In genomic region chr1:86424336-86424735, GRCm38 (mm10) we compare ENCODE assay signal across 22 mouse cellular contexts. TPM values are rescaled to one million over a fixed set of nuclear protein-coding genes. Genes with fewer than 3 reads are reported as not detected.
DNase-seq lines count a peak whose midpoint lies in the region; ATAC-seq and TF ChIP-seq lines count a peak whose summit lies in the region.
"Had no signal": no experiment of that assay in that cellular context is flagged by ENCODE, and none has a peak within 500 bp of the region (broad histone marks: within the 10 kb centered on the region; RNA-seq: fewer than 3 reads in every experiment).

No protein-coding gene starts in this region.

- H3K36me3 ChIP-seq in forebrain, embryonic 13.5 days (ENCODE audit: poor library complexity, severe bottlenecking), result no peaks in the 10 kb centered on the region
- H3K36me3 ChIP-seq in forebrain, postnatal 0 days (ENCODE audit: insufficient read depth), result no peaks in the 10 kb centered on the region
- H3K36me3 ChIP-seq in thymus, adult 2 months (ENCODE audit: control insufficient read depth, insufficient read depth, low read length), result no peaks in the 10 kb centered on the region
- no peaks in the 10 kb centered on the region for H3K36me3 ChIP-seq in midbrain, postnatal 0 days (ENCODE audit: insufficient read depth, low read length)
- H3K36me3 ChIP-seq: embryonic facial prominence, embryonic 13.5 days; limb, embryonic 12.5 days had no signal

- H3K27me3 ChIP-seq in forebrain, embryonic 13.5 days, result no peaks in the 10 kb centered on the region
- no peaks in the 10 kb centered on the region for H3K27me3 ChIP-seq in forebrain, postnatal 0 days (ENCODE audit: insufficient read depth, low read length)
- H3K27me3 ChIP-seq in thymus, adult 2 months (ENCODE audit: control insufficient read depth, insufficient read depth, low read length), result no peaks in the 10 kb centered on the region
- no peaks in the 10 kb centered on the region for H3K27me3 ChIP-seq in midbrain, postnatal 0 days (ENCODE audit: insufficient read depth, low read length)
- H3K27me3 ChIP-seq: embryonic facial prominence, embryonic 13.5 days; limb, embryonic 12.5 days had no signal

- ATAC-seq in forebrain, embryonic 13.5 days, result no peak
- ATAC-seq in forebrain, postnatal 0 days, result no peak
- 0 out of 2 replicates have a peak, but pooled peaks have one; percentile 8 for ATAC-seq in midbrain, postnatal 0 days (ENCODE audit: low FRiP score)

- peaks cover 22% of the 10 kb centered on the region for H3K4me1 ChIP-seq in forebrain, embryonic 13.5 days
- peaks cover 6% of the 10 kb centered on the region; the same call in 1 of the 2 replicates for H3K4me1 ChIP-seq in forebrain, postnatal 0 days (ENCODE audit: insufficient read depth)
- peaks cover 52% of the 10 kb centered on the region for H3K4me1 ChIP-seq in thymus, adult 2 months (replicated peaks; ENCODE audit: control insufficient read depth, insufficient read depth, low read length)
- H3K4me1 ChIP-seq in midbrain, postnatal 0 days (ENCODE audit: insufficient read depth, low read length), result peaks cover 3% of the 10 kb centered on the region; the same call in 1 of the 2 replicates

- no peak overlapping the region for H3K9ac ChIP-seq in forebrain, embryonic 13.5 days
- H3K9ac ChIP-seq in forebrain, postnatal 0 days, result no peak overlapping the region
- no peak overlapping the region for H3K9ac ChIP-seq in midbrain, postnatal 0 days (replicated peaks; ENCODE audit: low read length, poor library complexity, severe bottlenecking)
- H3K9ac ChIP-seq: embryonic facial prominence, embryonic 13.5 days; limb, embryonic 12.5 days; liver, embryonic 14.5 days had no signal

- DNase-seq in forebrain, postnatal 0 days, result no peak
- peak; percentile 59 for DNase-seq in thymus, adult 2 months
- no peak for DNase-seq in thymus, adult 18-20 months
- no peak for DNase-seq in midbrain, postnatal 0 days (ENCODE audit: low spot score)
- peak; percentile 59 for DNase-seq in thymus, postnatal 4 days
- DNase-seq in spleen, postnatal 4 days (ENCODE audit: low spot score in 2 of 2), result no peak
- no peak for DNase-seq in lung, postnatal 25 days (ENCODE audit: low spot score)
- DNase-seq: adrenal gland, postnatal 25 days; cerebellum, adult 8-10 months; gastrocnemius, adult 2 months; kidney, adult 18-20 months; kidney, postnatal 10 days had no signal

- TF ChIP-seq CTCF in forebrain, postnatal 0 days (IDR thresholded peaks at IDR 0.05; ENCODE audit: low read depth), result no peak
- TF ChIP-seq CTCF in thymus, adult 2 months (IDR thresholded peaks at IDR 0.05; ENCODE audit: borderline replicate concordance, control insufficient read depth, extremely low read depth, insufficient read depth, low read length, poor library complexity), result no peak
- TF ChIP-seq CTCF in midbrain, postnatal 0 days (IDR thresholded peaks at IDR 0.05), result no peak

- no peak overlapping the region for H3K4me2 ChIP-seq in forebrain, embryonic 13.5 days
- no peak overlapping the region for H3K4me2 ChIP-seq in forebrain, postnatal 0 days (ENCODE audit: low read depth)
- H3K4me2 ChIP-seq in midbrain, postnatal 0 days (ENCODE audit: low read depth, low read length, poor library complexity, severe bottlenecking), result no peak overlapping the region
- H3K4me2 ChIP-seq: embryonic facial prominence, embryonic 13.5 days; limb, embryonic 12.5 days had no signal

- H3K27ac ChIP-seq in forebrain, embryonic 13.5 days, result 0 out of 2 replicates have a peak overlapping the region, but pooled peaks have one; percentile 46
- H3K27ac ChIP-seq in forebrain, postnatal 0 days (ENCODE audit: low read depth, low read length), result no peak overlapping the region
- peak overlapping the region; percentile 99 for H3K27ac ChIP-seq in thymus, adult 2 months (ENCODE audit: control insufficient read depth, insufficient read depth, low read length)
- no peak overlapping the region for H3K27ac ChIP-seq in midbrain, postnatal 0 days (ENCODE audit: low read depth, low read length)
- H3K27ac ChIP-seq: gastrocnemius, adult 2 months; liver, embryonic 14.5 days had no signal

- TF ChIP-seq POLR2A in thymus, adult 2 months (IDR thresholded peaks at IDR 0.05; ENCODE audit: control insufficient read depth, extremely low read depth, insufficient read depth, low read length, poor library complexity), result no peak

- 69% methylated on average over 1 of the region's 1 CpGs for WGBS in forebrain, embryonic 13.5 days
- 64% methylated on average over 1 of the region's 1 CpGs for WGBS in forebrain, postnatal 0 days
- 43% methylated on average over 1 of the region's 1 CpGs for WGBS in thymus, adult 2 months
- 41% methylated on average over 1 of the region's 1 CpGs for WGBS in midbrain, postnatal 0 days

- no peaks in the 10 kb centered on the region for H3K9me3 ChIP-seq in forebrain, embryonic 13.5 days (replicated peaks)
- H3K9me3 ChIP-seq in forebrain, postnatal 0 days (ENCODE audit: low read length), result no peaks in the 10 kb centered on the region
- H3K9me3 ChIP-seq in midbrain, postnatal 0 days (ENCODE audit: low read length), result no peaks in the 10 kb centered on the region
- H3K9me3 ChIP-seq: embryonic facial prominence, embryonic 13.5 days; limb, embryonic 12.5 days had no signal

- H3K4me3 ChIP-seq in forebrain, embryonic 13.5 days, result no peak overlapping the region
- no peak overlapping the region for H3K4me3 ChIP-seq in forebrain, postnatal 0 days (ENCODE audit: low read depth, low read length)
- H3K4me3 ChIP-seq in thymus, adult 2 months (ENCODE audit: control insufficient read depth, insufficient read depth, low read length), result peak overlapping the region; percentile 15; the same call in 1 of the 2 replicates
- no peak overlapping the region for H3K4me3 ChIP-seq in midbrain, postnatal 0 days (ENCODE audit: low read depth, low read length)
- H3K4me3 ChIP-seq: embryonic facial prominence, embryonic 13.5 days; gastrocnemius, adult 2 months; limb, embryonic 12.5 days had no signal

RNA-seq across cellular contexts. Expression of gene Nmur1, which starts 1.7 kb away (rescaled TPM):
- 0.14 TPM in 1 of 2 replicates, not detected in the other for polyA plus RNA-seq in forebrain, embryonic 13.5 days (2015; fragmentation: Nextera tagmentation; extraction: Ambion mirVana)
- 0.15 and 0.33 TPM in 2 replicates for total RNA-seq in forebrain, postnatal 0 days (2014; rRNA removed)
- 0.17 and 0.19 TPM in 2 replicates for polyA plus RNA-seq in forebrain, postnatal 0 days (2015; fragmentation: Nextera tagmentation; extraction: Ambion mirVana)
- 0.44 and 0.64 TPM in 2 replicates for polyA plus RNA-seq in thymus, adult 2 months (2012; rRNA removed)
- total RNA-seq in midbrain, postnatal 0 days (2014; rRNA removed), result not detected in 2 replicates
- polyA plus RNA-seq in midbrain, postnatal 0 days (2015; fragmentation: Nextera tagmentation; extraction: Ambion mirVana), result 0.27 and 0.33 TPM in 2 replicates
- total RNA-seq: adrenal gland, postnatal 25 days; gastrocnemius, adult 2 months; hematopoietic stem cell, adult 5-6 weeks; layer of hippocampus, adult 8-10 months; megakaryocyte, adult 5-6 weeks had no signal
- polyA plus RNA-seq: embryonic facial prominence, embryonic 13.5 days; heart, embryonic 14.5 days; limb, embryonic 12.5 days; liver, embryonic 14.5 days had no signal

RNA-seq across cellular contexts. Expression of gene Tex44, which starts 1.8 kb away (rescaled TPM):
- not detected in 2 replicates for polyA plus RNA-seq in forebrain, embryonic 13.5 days (2015; fragmentation: Nextera tagmentation; extraction: Ambion mirVana)
- 0.29 TPM in 1 of 2 replicates, not detected in the other for total RNA-seq in forebrain, postnatal 0 days (2014; rRNA removed)
- polyA plus RNA-seq in forebrain, postnatal 0 days (2015; fragmentation: Nextera tagmentation; extraction: Ambion mirVana), result not detected in 2 replicates
- polyA plus RNA-seq in thymus, adult 2 months (2012; rRNA removed), result 0.74 and 1.2 TPM in 2 replicates
- total RNA-seq in midbrain, postnatal 0 days (2014; rRNA removed), result 0.14 TPM in 1 of 2 replicates, not detected in the other
- not detected in 2 replicates for polyA plus RNA-seq in midbrain, postnatal 0 days (2015; fragmentation: Nextera tagmentation; extraction: Ambion mirVana)
- total RNA-seq: adrenal gland, postnatal 25 days; gastrocnemius, adult 2 months; hematopoietic stem cell, adult 5-6 weeks; layer of hippocampus, adult 8-10 months; megakaryocyte, adult 5-6 weeks had no signal
- polyA plus RNA-seq: cortical plate, adult 2 months; embryonic facial prominence, embryonic 13.5 days; heart, embryonic 14.5 days; limb, embryonic 12.5 days; liver, embryonic 14.5 days; lung, postnatal 0 days had no signal

Comparison
In these comparisons a context has a peak if more than half of its experiments do, and no peak if none do; other contexts are left out.
1. H3K27ac ChIP-seq: peak in forebrain, embryonic 13.5 days (single experiment) and thymus, adult 2 months (single experiment); none in forebrain, postnatal 0 days (single experiment) and midbrain, postnatal 0 days (single experiment).
2. DNase-seq: peak in thymus, adult 2 months (single experiment) and thymus, postnatal 4 days (single experiment); none in forebrain, postnatal 0 days (single experiment), thymus, adult 18-20 months (0 of 2), midbrain, postnatal 0 days (single experiment), spleen, postnatal 4 days (0 of 2) and lung, postnatal 25 days (single experiment).